Mouse (Mus musculus) stomach, embryonic 15.5 days (tissue): ENCODE results near the gene Gbx2. TPM values are rescaled to one million over a fixed set of nuclear protein-coding genes. Genes with fewer than 3 reads are reported as not detected.
A peak's percentile ranks its signal among the peaks of the same experiment; 100 is the strongest.

Experiments
- ATAC-seq: fragments of 200-750 bp; cut with Nextera tagmentation; 2 replicates; pipeline ENCODE4 v1.8.0; 2017; ENCODE audit warnings: low read depth, moderate number of reproducible peaks, moderate TSS enrichment; ENCODE audit not compliant: insufficient read depth, low FRiP score
- H3K27ac ChIP-seq: fragments of 300-500 bp; sonication (generic); 2 replicates; pipeline ENCODE4 v1.5.1; 2015; ENCODE audit warnings: mild to moderate bottlenecking, inconsistent platforms
- H3K27me3 ChIP-seq: fragments of 300-500 bp; sonication (generic); replicated peaks from 2 replicates; pipeline ENCODE4 v1.6.1; 2015; ENCODE audit warnings: inconsistent platforms
- H3K36me3 ChIP-seq: fragments of 300-500 bp; sonication (generic); 2 replicates; pipeline ENCODE4 v1.6.1; 2015; ENCODE audit warnings: inconsistent platforms
- H3K4me1 ChIP-seq: fragments of 300-500 bp; sonication (generic); 2 replicates; pipeline ENCODE4 v1.6.1; 2015; ENCODE audit warnings: inconsistent platforms
- H3K4me2 ChIP-seq: fragments of 300-500 bp; sonication (generic); 2 replicates; pipeline ENCODE4 v1.6.1; 2015; ENCODE audit warnings: mild to moderate bottlenecking, inconsistent platforms
- H3K4me3 ChIP-seq: fragments of 300-500 bp; sonication (generic); replicated peaks from 2 replicates; pipeline ENCODE4 v1.5.1; 2015; ENCODE audit warnings: inconsistent platforms
- H3K9ac ChIP-seq: fragments of 300-500 bp; sonication (generic); 2 replicates; pipeline ENCODE4 v1.6.1; 2015; ENCODE audit warnings: inconsistent platforms
- H3K9me3 ChIP-seq: fragments of 300-500 bp; sonication (generic); 2 replicates; pipeline ENCODE4 v1.6.1; 2016; ENCODE audit warnings: inconsistent platforms
- WGBS: fragments of 180-500 bp; shearing (Covaris S2); methylation state at CpG from one replicate; pipeline ENCODE4 v1.1.7; 2015; 5-methylcytosine and 5-hydroxymethylcytosine counted together
- polyA plus RNA-seq: library from polyadenylated mRNA; unstranded; fragments of >200 nt; fragmentation: Nextera tagmentation; extraction: Ambion mirVana; gene quantifications from 2 replicates; pipeline ENCODE4 v1.2.1, GENCODE M21; 2015

The Gbx2 gene
- polyA plus RNA-seq, 1 experiment from 2014 or later, result 0.31 TPM

- Histone ChIP-seq H3K4me2 (peak overlapping the region; percentile 37), H3K4me3 (no peak overlapping the region), H3K27me3 (peaks cover 98% of the 10 kb centered on the region), H3K9me3 (no peaks in the 10 kb centered on the region), H3K4me1 (peaks cover 20% of the 10 kb centered on the region), H3K9ac (no peak overlapping the region), H3K27ac (no peak overlapping the region), H3K36me3 (no peaks in the 10 kb centered on the region)
- WGBS, result 13% methylated on average over 14 of the region's 14 CpGs
- ATAC-seq, result no peak
These were observed 7.3 kb downstream of the Gbx2 start for GRCm38 (mm10) chr1:89923642-89924020.

GRCm38 (mm10) chr1:89922883-89923641, 7.9 kb downstream of the Gbx2 start:
- WGBS, result 2% methylated on average over 41 of the region's 41 CpGs
- H3K27me3 ChIP-seq, result peaks cover 93% of the 10 kb centered on the region
- H3K4me3 ChIP-seq, result peak overlapping the region; percentile 20

DNA sequence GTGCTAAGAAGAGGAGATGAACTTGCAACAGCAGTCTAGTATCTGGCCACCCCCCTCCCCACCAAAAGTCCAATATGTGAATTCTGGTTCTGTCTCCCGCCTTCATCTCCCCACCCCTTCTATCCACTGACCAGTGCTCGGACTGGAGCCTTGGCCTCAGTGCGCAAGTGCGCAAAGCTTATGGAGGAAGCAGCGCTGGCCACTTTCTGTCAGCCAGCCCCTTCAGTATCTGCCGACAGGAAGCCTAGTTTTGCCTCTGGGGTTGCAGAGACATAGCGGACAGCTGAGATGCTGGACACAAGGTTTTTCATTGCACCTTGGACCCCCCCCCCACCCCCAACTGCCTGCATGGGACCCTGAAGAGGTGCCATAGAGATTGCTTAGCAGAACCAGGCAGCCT, 8.7 kb downstream of the Gbx2 start:
- no peaks in the 10 kb centered on the region for H3K36me3 ChIP-seq
- H3K27me3 ChIP-seq, result peaks cover 93% of the 10 kb centered on the region
- no peak for ATAC-seq
- H3K27ac ChIP-seq, result no peak overlapping the region
- no peak overlapping the region; the same call in 1 of the 2 replicates for H3K4me3 ChIP-seq
- peaks cover 15% of the 10 kb centered on the region for H3K4me1 ChIP-seq
- H3K9me3 ChIP-seq, result no peaks in the 10 kb centered on the region
- H3K4me2 ChIP-seq, result no peak overlapping the region
- WGBS, result 6% methylated on average over 7 of the region's 7 CpGs
- H3K9ac ChIP-seq, result no peak overlapping the region

More at GRCm38 (mm10) chr1:89922883-89923641, 7.9 kb downstream of the Gbx2 start:
- peak overlapping the region; percentile 37 for H3K4me2 ChIP-seq
- H3K9ac ChIP-seq, result no peak overlapping the region
- H3K9me3 ChIP-seq, result no peaks in the 10 kb centered on the region
- no peak for ATAC-seq
- H3K36me3 ChIP-seq, result no peaks in the 10 kb centered on the region
- H3K27ac ChIP-seq, result no peak overlapping the region
- H3K4me1 ChIP-seq, result peaks cover 20% of the 10 kb centered on the region

GRCm38 (mm10) chr1:89921806-89922205, 9.2 kb downstream of the Gbx2 start:
- no peak overlapping the region for H3K27ac ChIP-seq
- no peaks in the 10 kb centered on the region for H3K9me3 ChIP-seq
- no peak overlapping the region for H3K4me3 ChIP-seq
- no peak for ATAC-seq
- 3% methylated on average over 10 of the region's 10 CpGs for WGBS
- peaks cover 93% of the 10 kb centered on the region for H3K27me3 ChIP-seq
- no peaks in the 10 kb centered on the region for H3K36me3 ChIP-seq
- H3K4me2 ChIP-seq, result no peak overlapping the region
- H3K4me1 ChIP-seq, result peaks cover 11% of the 10 kb centered on the region
- no peak overlapping the region for H3K9ac ChIP-seq

GRCm38 (mm10) chr1:89919206-89919605, 11.8 kb downstream of the Gbx2 start:
- H3K27me3 ChIP-seq, result peaks cover 67% of the 10 kb centered on the region
- no peaks in the 10 kb centered on the region for H3K36me3 ChIP-seq
- H3K9me3 ChIP-seq, result no peaks in the 10 kb centered on the region
- no peak overlapping the region for H3K27ac ChIP-seq
- H3K4me2 ChIP-seq, result no peak overlapping the region
- ATAC-seq, result no peak
- H3K4me1 ChIP-seq, result peaks cover 10% of the 10 kb centered on the region
- no peak overlapping the region for H3K9ac ChIP-seq
- no peak overlapping the region for H3K4me3 ChIP-seq
- 71% methylated on average over 6 of the region's 6 CpGs for WGBS

GRCm38 (mm10) chr1:89918111-89918510, 12.9 kb downstream of the Gbx2 start:
- Histone ChIP-seq H3K9ac (no peak overlapping the region), H3K4me1 (peaks cover 5% of the 10 kb centered on the region), H3K9me3 (no peaks in the 10 kb centered on the region), H3K36me3 (no peaks in the 10 kb centered on the region), H3K27me3 (peaks cover 56% of the 10 kb centered on the region), H3K4me3 (no peak overlapping the region), H3K4me2 (no peak overlapping the region), H3K27ac (no peak overlapping the region)
- ATAC-seq, result no peak
- WGBS, result 25% methylated on average over 18 of the region's 18 CpGs

DNA sequence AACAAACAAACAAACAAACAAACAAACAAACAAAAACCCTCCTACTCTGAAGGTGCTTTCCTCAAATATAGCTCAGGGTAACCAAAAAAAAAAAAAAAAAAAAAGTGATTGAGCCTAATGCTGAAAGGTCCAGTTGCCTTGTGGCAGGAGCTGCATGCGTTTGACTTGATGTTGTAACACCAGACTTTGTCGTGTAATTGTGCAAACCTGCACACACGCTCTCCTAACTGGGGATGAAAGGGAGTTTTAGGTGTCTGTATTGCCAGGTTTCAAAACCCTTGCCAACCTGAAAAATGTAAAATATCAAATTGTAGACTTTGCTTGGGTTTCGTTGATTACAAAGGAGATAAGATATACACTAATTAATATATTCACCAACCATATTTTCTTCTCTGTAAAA, 17.4 kb downstream of the Gbx2 start:
- Histone ChIP-seq H3K4me1 (no peaks in the 10 kb centered on the region), H3K36me3 (no peaks in the 10 kb centered on the region), H3K27ac (no peak overlapping the region), H3K9ac (no peak overlapping the region), H3K9me3 (no peaks in the 10 kb centered on the region), H3K27me3 (peaks cover 12% of the 10 kb centered on the region; the same call in 1 of the 2 replicates), H3K4me2 (no peak overlapping the region), H3K4me3 (no peak overlapping the region)
- 78% methylated on average over 4 of the region's 4 CpGs for WGBS
- ATAC-seq, result no peak

- Histone ChIP-seq H3K4me3 (no peak overlapping the region), H3K4me2 (no peak overlapping the region), H3K27ac (no peak overlapping the region), H3K27me3 (0 out of 2 replicates have a peak, but pooled peaks cover 5% of the 10 kb centered on the region), H3K4me1 (no peaks in the 10 kb centered on the region), H3K9ac (no peak overlapping the region), H3K9me3 (no peaks in the 10 kb centered on the region), H3K36me3 (no peaks in the 10 kb centered on the region)
- ATAC-seq, result no peak
- 34% methylated on average over 5 of the region's 5 CpGs for WGBS
These were observed 18.6 kb downstream of the Gbx2 start for GRCm38 (mm10) chr1:89912392-89912791.

- 82% methylated on average over 8 of the region's 8 CpGs for WGBS
- Histone ChIP-seq H3K27ac (no peak overlapping the region), H3K4me1 (no peaks in the 10 kb centered on the region), H3K36me3 (no peaks in the 10 kb centered on the region), H3K9ac (no peak overlapping the region), H3K27me3 (no peaks in the 10 kb centered on the region), H3K4me2 (no peak overlapping the region), H3K4me3 (no peak overlapping the region), H3K9me3 (no peaks in the 10 kb centered on the region)
- no peak for ATAC-seq
These were observed 21.2 kb downstream of the Gbx2 start for GRCm38 (mm10) chr1:89909796-89910195.

GRCm38 (mm10) chr1:89902641-89903040, 28.3 kb downstream of the Gbx2 start:
- Histone ChIP-seq H3K9me3 (no peaks in the 10 kb centered on the region), H3K27me3 (no peaks in the 10 kb centered on the region), H3K9ac (no peak overlapping the region), H3K4me1 (no peaks in the 10 kb centered on the region), H3K4me2 (no peak overlapping the region), H3K36me3 (no peaks in the 10 kb centered on the region), H3K27ac (no peak overlapping the region), H3K4me3 (no peak overlapping the region)
- no peak for ATAC-seq
- WGBS, result 68% methylated on average over 1 of the region's 1 CpGs

- no peaks in the 10 kb centered on the region for H3K4me1 ChIP-seq
- 88% methylated on average over 2 of the region's 2 CpGs for WGBS
- no peak overlapping the region for H3K4me3 ChIP-seq
- H3K4me2 ChIP-seq, result no peak overlapping the region
- no peaks in the 10 kb centered on the region for H3K9me3 ChIP-seq
- ATAC-seq, result no peak
- no peaks in the 10 kb centered on the region for H3K36me3 ChIP-seq
- H3K27me3 ChIP-seq, result no peaks in the 10 kb centered on the region
- H3K27ac ChIP-seq, result no peak overlapping the region
- H3K9ac ChIP-seq, result no peak overlapping the region
These were observed 28.7 kb downstream of the Gbx2 start for GRCm38 (mm10) chr1:89902236-89902635.

- WGBS, result 79% methylated on average over 4 of the region's 4 CpGs
- H3K27me3 ChIP-seq, result no peaks in the 10 kb centered on the region
- ATAC-seq, result no peak
These were observed 29.6 kb downstream of the Gbx2 start for GRCm38 (mm10) chr1:89901381-89901780.

More at GRCm38 (mm10) chr1:89901381-89901780, 29.6 kb downstream of the Gbx2 start:
- Histone ChIP-seq H3K9me3 (no peaks in the 10 kb centered on the region), H3K4me1 (no peaks in the 10 kb centered on the region), H3K27ac (no peak overlapping the region), H3K4me2 (no peak overlapping the region), H3K4me3 (no peak overlapping the region), H3K36me3 (no peaks in the 10 kb centered on the region), H3K9ac (no peak overlapping the region)
